In genomic region chr15:98387621-98388020, GRCm38 (mm10) we compare ENCODE assay signal across 21 mouse cellular contexts. TPM values are rescaled to one million over a fixed set of nuclear protein-coding genes. Genes with fewer than 3 reads are reported as not detected.
DNase-seq lines count a peak whose midpoint lies in the region; ATAC-seq and TF ChIP-seq lines count a peak whose summit lies in the region.
"Had no signal": no experiment of that assay in that cellular context is flagged by ENCODE, and none has a peak within 500 bp of the region (broad histone marks: within the 10 kb centered on the region; RNA-seq: fewer than 3 reads in every experiment).

No protein-coding gene starts in this region.

- H3K79me3 ChIP-seq in C2C12 (ENCODE audit: low read depth): no peaks in the 10 kb centered on the region

- H3K79me2 ChIP-seq in C2C12 (ENCODE audit: control insufficient read depth, insufficient read depth): no peaks in the 10 kb centered on the region

- ATAC-seq in hindbrain, embryonic 11.5 days (ENCODE audit: low FRiP score): no peak
- no peak for ATAC-seq in hindbrain, embryonic 12.5 days (ENCODE audit: low FRiP score)
- no peak for ATAC-seq in hindbrain, embryonic 13.5 days (ENCODE audit: low FRiP score)
- ATAC-seq: hindbrain, postnatal 0 days had no signal

- 83% methylated on average over 2 of the region's 2 CpGs for WGBS in hindbrain, embryonic 11.5 days
- WGBS in hindbrain, embryonic 12.5 days: 81% methylated on average over 2 of the region's 2 CpGs
- WGBS in hindbrain, embryonic 13.5 days: 72% methylated on average over 2 of the region's 2 CpGs

- peak; percentile 8 for DNase-seq in hindbrain, embryonic 11.5 days (ENCODE audit: low spot score)
- DNase-seq in 3134 (ENCODE audit: extremely low read depth, insufficient read length, low spot score) (peak; percentile 16), R1 (ENCODE audit: low read depth, low spot score) (peak; percentile 90)
- DNase-seq in yolk sac, embryonic 10.5 days (ENCODE audit: low spot score): no peak
- no peak for DNase-seq in kidney, adult 8-10 months
- DNase-seq: adrenal gland, postnatal 25 days; cerebellum, postnatal 25 days; kidney, adult 9 months; left cerebral cortex, postnatal 4 days; spleen, adult 18-20 months had no signal

- no peaks in the 10 kb centered on the region for H3K9me3 ChIP-seq in hindbrain, embryonic 11.5 days (ENCODE audit: control insufficient read depth, low read length)
- H3K9me3 ChIP-seq in hindbrain, embryonic 12.5 days (replicated peaks): no peaks in the 10 kb centered on the region
- H3K9me3 ChIP-seq in hindbrain, embryonic 13.5 days: no peaks in the 10 kb centered on the region
- H3K9me3 ChIP-seq: forebrain, embryonic 12.5 days; megakaryocyte, embryonic 14.5 days; neural tube, embryonic 15.5 days; stomach, embryonic 15.5 days had no signal

- no peak overlapping the region for H3K27ac ChIP-seq in hindbrain, embryonic 11.5 days (ENCODE audit: low read depth, low read length)
- no peak overlapping the region for H3K27ac ChIP-seq in hindbrain, embryonic 12.5 days
- H3K27ac ChIP-seq in hindbrain, embryonic 13.5 days: no peak overlapping the region
- H3K27ac ChIP-seq: forebrain, embryonic 12.5 days; hindbrain, postnatal 0 days; liver, embryonic 14.5 days; neural tube, embryonic 15.5 days; stomach, embryonic 15.5 days had no signal

- TF ChIP-seq CTCF in C2C12 (IDR thresholded peaks at IDR 0.05; ENCODE audit: control insufficient read depth, insufficient read depth, insufficient read length): no peak

- H3K9ac ChIP-seq in hindbrain, embryonic 11.5 days (ENCODE audit: low read depth, low read length): no peak overlapping the region
- no peak overlapping the region for H3K9ac ChIP-seq in hindbrain, embryonic 12.5 days
- H3K9ac ChIP-seq in hindbrain, embryonic 13.5 days: no peak overlapping the region
- H3K9ac ChIP-seq: forebrain, embryonic 12.5 days; liver, embryonic 14.5 days; neural tube, embryonic 15.5 days; stomach, embryonic 15.5 days had no signal

- no peak overlapping the region for H3K4me3 ChIP-seq in hindbrain, embryonic 11.5 days (ENCODE audit: low read depth, low read length)
- no peak overlapping the region for H3K4me3 ChIP-seq in hindbrain, embryonic 12.5 days
- H3K4me3 ChIP-seq in C2C12 (ENCODE audit: insufficient read depth, poor library complexity, severe bottlenecking): no peak overlapping the region
- no peak overlapping the region for H3K4me3 ChIP-seq in hindbrain, embryonic 13.5 days
- H3K4me3 ChIP-seq: forebrain, embryonic 12.5 days; megakaryocyte, embryonic 14.5 days; neural tube, embryonic 15.5 days; stomach, embryonic 15.5 days had no signal

- H3K4me2 ChIP-seq in hindbrain, embryonic 11.5 days (replicated peaks; ENCODE audit: low read depth, low read length): no peak overlapping the region
- no peak overlapping the region for H3K4me2 ChIP-seq in hindbrain, embryonic 12.5 days (replicated peaks)
- H3K4me2 ChIP-seq in hindbrain, embryonic 13.5 days: no peak overlapping the region
- H3K4me2 ChIP-seq: forebrain, embryonic 12.5 days; neural tube, embryonic 15.5 days; stomach, embryonic 15.5 days had no signal

- H3K36me3 ChIP-seq in hindbrain, embryonic 11.5 days (ENCODE audit: control insufficient read depth, insufficient read depth, low read length): no peaks in the 10 kb centered on the region
- H3K36me3 ChIP-seq in hindbrain, embryonic 12.5 days: no peaks in the 10 kb centered on the region
- no peaks in the 10 kb centered on the region for H3K36me3 ChIP-seq in C2C12 (ENCODE audit: control insufficient read depth, insufficient read depth)
- no peaks in the 10 kb centered on the region for H3K36me3 ChIP-seq in hindbrain, embryonic 13.5 days
- H3K36me3 ChIP-seq: forebrain, embryonic 12.5 days; neural tube, embryonic 15.5 days; stomach, embryonic 15.5 days had no signal

- no peak overlapping the region for H3ac ChIP-seq in C2C12 (ENCODE audit: control insufficient read depth, insufficient read length, low read depth)

- no peaks in the 10 kb centered on the region for H3K27me3 ChIP-seq in hindbrain, embryonic 11.5 days (ENCODE audit: control insufficient read depth, insufficient read depth, low read length)
- no peaks in the 10 kb centered on the region for H3K27me3 ChIP-seq in hindbrain, embryonic 12.5 days
- H3K27me3 ChIP-seq in C2C12 (ENCODE audit: control insufficient read depth, insufficient read depth, insufficient read length): peaks cover 28% of the 10 kb centered on the region
- no peaks in the 10 kb centered on the region for H3K27me3 ChIP-seq in hindbrain, embryonic 13.5 days
- H3K27me3 ChIP-seq: forebrain, embryonic 12.5 days; neural tube, embryonic 15.5 days; stomach, embryonic 15.5 days had no signal

- no peaks in the 10 kb centered on the region for H3K4me1 ChIP-seq in hindbrain, embryonic 11.5 days (replicated peaks; ENCODE audit: control insufficient read depth, insufficient read depth, low read length)
- no peaks in the 10 kb centered on the region for H3K4me1 ChIP-seq in hindbrain, embryonic 12.5 days
- H3K4me1 ChIP-seq in hindbrain, embryonic 13.5 days (replicated peaks): no peaks in the 10 kb centered on the region
- H3K4me1 ChIP-seq: forebrain, embryonic 12.5 days; megakaryocyte, embryonic 14.5 days; neural tube, embryonic 15.5 days; stomach, embryonic 15.5 days had no signal

TF ChIP-seq in C2C12, 6 proteins besides CTCF, POLR2A, EP300 and RAD21:
- TF ChIP-seq USF1 (IDR thresholded peaks at IDR 0.05; ENCODE audit: low read depth) (peak; percentile 57), MAX (IDR thresholded peaks at IDR 0.05) (no peak)

RNA-seq across cellular contexts. Expression of gene Olfr283, which starts 6.9 kb away (rescaled TPM):
- not detected in 2 replicates for polyA plus RNA-seq in hindbrain, embryonic 11.5 days (2014; fragmentation: Nextera tagmentation; extraction: Ambion mirVana)
- not detected in 2 replicates for polyA plus RNA-seq in hindbrain, embryonic 12.5 days (2016; fragmentation: Nextera tagmentation; extraction: Ambion mirVana)
- not detected for polyA plus RNA-seq in C2C12 (2012; fragmentation: generic; extraction: Trizol)
- polyA plus RNA-seq in hindbrain, embryonic 13.5 days (2015; fragmentation: Nextera tagmentation; extraction: Ambion mirVana): not detected in 2 replicates
- polyA plus RNA-seq: heart, postnatal 0 days; hindbrain, postnatal 0 days; large intestine, adult 2 months; liver, embryonic 14.5 days; neural tube, embryonic 15.5 days; stomach, embryonic 15.5 days had no signal

RNA-seq across cellular contexts. Expression of gene Olfr282, which starts 43.4 kb away (rescaled TPM):
- polyA plus RNA-seq in hindbrain, embryonic 11.5 days (2014; fragmentation: Nextera tagmentation; extraction: Ambion mirVana): not detected in 2 replicates
- not detected in 2 replicates for polyA plus RNA-seq in hindbrain, embryonic 12.5 days (2016; fragmentation: Nextera tagmentation; extraction: Ambion mirVana)
- polyA plus RNA-seq in C2C12 (2012; fragmentation: generic; extraction: Trizol): not detected
- polyA plus RNA-seq in hindbrain, embryonic 13.5 days (2015; fragmentation: Nextera tagmentation; extraction: Ambion mirVana): not detected in 2 replicates
- polyA plus RNA-seq: forebrain, embryonic 12.5 days; heart, postnatal 0 days; hindbrain, postnatal 0 days; large intestine, adult 2 months; liver, embryonic 14.5 days; neural tube, embryonic 15.5 days; stomach, embryonic 15.5 days had no signal

RNA-seq across cellular contexts. Expression of gene Olfr284, which starts 46.8 kb away (rescaled TPM):
- polyA plus RNA-seq in hindbrain, embryonic 11.5 days (2014; fragmentation: Nextera tagmentation; extraction: Ambion mirVana): not detected in 2 replicates
- polyA plus RNA-seq in hindbrain, embryonic 12.5 days (2016; fragmentation: Nextera tagmentation; extraction: Ambion mirVana): not detected in 2 replicates
- polyA plus RNA-seq in C2C12 (2012; fragmentation: generic; extraction: Trizol): not detected
- not detected in 2 replicates for polyA plus RNA-seq in hindbrain, embryonic 13.5 days (2015; fragmentation: Nextera tagmentation; extraction: Ambion mirVana)
- polyA plus RNA-seq: forebrain, embryonic 12.5 days; heart, postnatal 0 days; hindbrain, postnatal 0 days; large intestine, adult 2 months; liver, embryonic 14.5 days; neural tube, embryonic 15.5 days; stomach, embryonic 15.5 days had no signal

Comparison
In these comparisons a context has a peak if more than half of its experiments do, and no peak if none do; other contexts are left out.
1. DNase-seq: peak in hindbrain, embryonic 11.5 days (single experiment), 3134 (single experiment) and R1 (single experiment); none in yolk sac, embryonic 10.5 days (single experiment) and kidney, adult 8-10 months (0 of 2).